Mouse (Mus musculus): ENCODE results near the gene Il31ra. TPM values are rescaled to one million over a fixed set of nuclear protein-coding genes. Genes with fewer than 3 reads are reported as not detected.

The Il31ra gene
- polyA plus RNA-seq, 1 experiment from 2014 or later: 0.13 TPM

DNA sequence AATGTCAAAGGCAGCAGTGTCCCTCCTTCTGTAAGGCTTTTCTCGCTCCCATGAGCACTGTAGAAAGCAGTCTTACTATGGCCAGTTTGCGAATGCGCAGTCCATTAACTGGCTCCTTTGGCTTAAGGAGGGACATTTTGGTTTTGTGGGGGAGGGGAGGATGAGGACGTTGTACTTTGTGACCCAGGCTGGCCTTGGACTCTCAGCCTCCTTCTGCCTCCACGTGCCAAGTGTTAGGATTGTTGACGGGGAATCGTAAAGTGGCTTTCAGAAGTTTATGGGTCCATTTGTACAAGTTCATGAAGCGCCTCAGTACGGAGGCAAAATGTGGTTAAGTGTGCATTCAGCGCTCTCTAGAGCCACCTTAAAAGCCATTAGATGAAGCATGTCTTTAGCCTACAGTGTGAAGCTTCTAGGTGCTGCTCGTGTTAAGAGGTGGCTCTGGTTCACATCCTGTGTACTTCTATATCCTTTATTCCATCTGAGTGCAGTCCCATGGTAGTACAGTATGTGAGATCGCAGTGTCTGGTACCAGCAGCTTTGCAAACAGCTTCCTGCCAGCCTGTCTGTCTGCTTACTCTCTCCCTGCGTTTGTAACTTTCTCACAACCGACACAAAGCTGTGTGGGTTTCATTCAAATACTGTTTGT is 102.4 kb downstream of the Il31ra start:
- Histone ChIP-seq H3K4me1 (peaks cover 10% of the 10 kb centered on the region; the same call in 1 of the 2 replicates), H3K27ac (peak overlapping the region; percentile 56; the same call in 1 of the 2 replicates), H3K27me3 (ENCODE audit: insufficient read depth, poor library complexity, severe bottlenecking) (no peaks in the 10 kb centered on the region), H3K9me3 (no peaks in the 10 kb centered on the region), H3K36me3 (peaks cover 80% of the 10 kb centered on the region), H3K4me3 (no peak overlapping the region)
- peak; percentile 66 for DNase-seq (ENCODE audit: low spot score)
- 86% methylated on average over 14 of the region's 14 CpGs for whole genome bisulfite sequencing

DNA sequence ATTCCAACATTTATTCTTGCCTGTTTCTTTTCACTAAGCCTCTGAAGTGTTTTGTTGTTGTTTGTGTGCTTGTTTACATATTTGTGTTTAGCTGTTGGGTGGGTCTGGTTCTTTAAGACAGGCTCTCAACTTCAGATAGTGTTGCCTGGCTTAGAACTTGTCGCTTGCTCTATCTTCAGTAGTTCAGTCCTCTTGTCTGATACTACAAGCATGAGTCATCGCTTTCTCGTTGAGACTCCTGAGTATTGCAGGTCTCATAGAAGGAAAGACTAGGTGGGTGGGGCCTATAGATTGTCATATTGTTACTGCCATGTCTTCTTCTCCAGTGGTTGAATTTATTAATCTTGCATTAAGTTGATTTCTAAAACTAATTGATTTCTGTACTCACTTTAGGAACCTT is 104.1 kb downstream of the Il31ra start:
- Histone ChIP-seq H3K4me1 (peaks cover 10% of the 10 kb centered on the region; the same call in 1 of the 2 replicates), H3K36me3 (peaks cover 82% of the 10 kb centered on the region), H3K4me3 (no peak overlapping the region), H3K27me3 (ENCODE audit: insufficient read depth, poor library complexity, severe bottlenecking) (no peaks in the 10 kb centered on the region), H3K9me3 (no peaks in the 10 kb centered on the region), H3K27ac (no peak overlapping the region)
- peak; percentile 72 for DNase-seq (ENCODE audit: low spot score)
- WGBS: 72% methylated on average over 3 of the region's 3 CpGs

DNA sequence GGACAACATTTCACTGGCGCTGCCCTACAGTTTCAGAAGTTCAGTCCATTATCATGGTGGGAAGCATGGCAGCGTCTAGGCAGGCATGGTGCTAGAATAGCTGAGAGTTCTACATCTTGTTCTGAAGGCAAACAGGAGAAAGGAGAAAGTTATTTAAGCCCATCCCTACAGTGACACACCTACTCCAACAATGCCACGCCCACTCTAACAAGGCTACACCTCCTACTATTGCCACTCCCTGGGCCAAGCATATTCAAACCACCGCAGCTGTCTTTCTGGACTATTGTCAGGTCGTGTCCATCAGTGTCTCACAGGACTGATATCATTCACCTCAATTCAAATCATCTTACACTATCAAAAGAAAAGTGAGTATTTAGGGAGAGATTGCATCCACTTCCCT is 107.5 kb downstream of the Il31ra start:
- no peak overlapping the region for H3K4me3 ChIP-seq
- DNase-seq (ENCODE audit: low spot score): no peak
- 96% methylated on average over 5 of the region's 5 CpGs for WGBS
- peaks cover 91% of the 10 kb centered on the region for H3K36me3 ChIP-seq
- H3K9me3 ChIP-seq: no peaks in the 10 kb centered on the region
- H3K27me3 ChIP-seq (ENCODE audit: insufficient read depth, poor library complexity, severe bottlenecking): no peaks in the 10 kb centered on the region
- H3K4me1 ChIP-seq: peaks cover 3% of the 10 kb centered on the region; the same call in 1 of the 2 replicates
- no peak overlapping the region for H3K27ac ChIP-seq

DNA sequence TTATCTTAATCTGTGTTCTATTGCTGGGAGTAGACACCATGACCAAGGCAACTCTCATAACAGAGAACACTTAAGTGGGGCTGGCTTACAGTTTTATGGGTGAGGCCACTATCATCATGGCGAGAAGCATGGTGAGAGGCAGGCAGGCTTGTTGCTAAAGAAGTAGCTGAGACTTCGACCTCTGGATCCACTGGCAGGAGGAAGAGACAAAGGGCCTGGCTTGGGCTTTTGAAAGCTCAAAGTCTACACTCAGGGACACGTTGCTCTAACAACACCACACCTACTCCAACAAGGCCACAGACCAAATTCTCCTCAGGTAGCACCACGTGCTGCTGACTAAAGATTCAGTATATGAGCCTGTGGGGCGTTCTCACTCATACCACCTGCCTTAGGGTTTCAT is 107.9 kb downstream of the Il31ra start:
- Histone ChIP-seq H3K4me3 (no peak overlapping the region), H3K4me1 (no peaks in the 10 kb centered on the region), H3K27me3 (ENCODE audit: insufficient read depth, poor library complexity, severe bottlenecking) (no peaks in the 10 kb centered on the region), H3K27ac (no peak overlapping the region), H3K36me3 (peaks cover 91% of the 10 kb centered on the region), H3K9me3 (no peaks in the 10 kb centered on the region)
- WGBS: 92% methylated on average over 5 of the region's 5 CpGs
- no peak for DNase-seq (ENCODE audit: low spot score)

DNA sequence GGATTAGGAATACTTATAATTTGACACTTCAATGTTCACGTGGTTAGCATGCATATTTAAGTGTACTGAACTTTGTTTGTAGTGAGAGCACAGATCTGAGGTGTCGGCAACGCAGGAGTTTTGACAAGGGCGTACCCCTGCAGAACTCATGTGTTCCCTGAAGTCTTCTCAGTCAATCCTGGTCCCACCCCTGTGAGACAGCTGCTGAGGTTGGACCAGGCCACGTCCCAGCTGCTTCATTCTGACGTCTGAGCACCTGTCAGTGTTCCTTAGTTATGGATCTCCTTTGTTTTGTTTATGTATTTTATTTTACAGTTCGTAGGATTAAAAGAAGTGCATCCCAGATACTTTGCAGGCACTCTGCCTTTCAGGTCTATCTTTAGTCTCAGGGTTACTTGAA is 111.1 kb downstream of the Il31ra start:
- DNase-seq (ENCODE audit: low spot score): no peak
- Histone ChIP-seq H3K4me1 (no peaks in the 10 kb centered on the region), H3K27me3 (ENCODE audit: insufficient read depth, poor library complexity, severe bottlenecking) (no peaks in the 10 kb centered on the region), H3K27ac (no peak overlapping the region), H3K9me3 (no peaks in the 10 kb centered on the region), H3K36me3 (peaks cover 80% of the 10 kb centered on the region), H3K4me3 (no peak overlapping the region)
- WGBS: 84% methylated on average over 7 of the region's 7 CpGs

- H3K4me1 ChIP-seq: no peaks in the 10 kb centered on the region
- no peak overlapping the region for H3K4me3 ChIP-seq
- WGBS: 82% methylated on average over 5 of the region's 5 CpGs
- no peak overlapping the region for H3K27ac ChIP-seq
- H3K27me3 ChIP-seq (ENCODE audit: insufficient read depth, poor library complexity, severe bottlenecking): no peaks in the 10 kb centered on the region
- peaks cover 79% of the 10 kb centered on the region for H3K36me3 ChIP-seq
- no peaks in the 10 kb centered on the region for H3K9me3 ChIP-seq
- DNase-seq (ENCODE audit: low spot score): no peak
These were observed 111.6 kb downstream of the Il31ra start for GRCm38 (mm10) chr13:112482525-112482924.

GRCm38 (mm10) chr13:112479926-112480325 is 114.2 kb downstream of the Il31ra start:
- H3K27ac ChIP-seq: no peak overlapping the region
- no peak overlapping the region for H3K4me3 ChIP-seq
- no peak for DNase-seq (ENCODE audit: low spot score)
- WGBS: 94% methylated on average over 15 of the region's 15 CpGs
- H3K4me1 ChIP-seq: no peaks in the 10 kb centered on the region
- peaks cover 77% of the 10 kb centered on the region for H3K36me3 ChIP-seq
- H3K9me3 ChIP-seq: peaks cover 4% of the 10 kb centered on the region; the same call in 1 of the 2 replicates
- no peaks in the 10 kb centered on the region for H3K27me3 ChIP-seq (ENCODE audit: insufficient read depth, poor library complexity, severe bottlenecking)

GRCm38 (mm10) chr13:112479032-112479431 is 115.1 kb downstream of the Il31ra start:
- WGBS: 81% methylated on average over 7 of the region's 7 CpGs
- Histone ChIP-seq H3K4me1 (no peaks in the 10 kb centered on the region), H3K4me3 (no peak overlapping the region), H3K27me3 (ENCODE audit: insufficient read depth, poor library complexity, severe bottlenecking) (no peaks in the 10 kb centered on the region), H3K9me3 (peaks cover 4% of the 10 kb centered on the region; the same call in 1 of the 2 replicates), H3K36me3 (peaks cover 68% of the 10 kb centered on the region), H3K27ac (no peak overlapping the region)
- DNase-seq (ENCODE audit: low spot score): no peak

- Histone ChIP-seq H3K9me3 (peaks cover 4% of the 10 kb centered on the region; the same call in 1 of the 2 replicates), H3K27ac (no peak overlapping the region), H3K36me3 (peaks cover 27% of the 10 kb centered on the region), H3K4me1 (peaks cover 13% of the 10 kb centered on the region; the same call in 1 of the 2 replicates), H3K4me3 (no peak overlapping the region), H3K27me3 (ENCODE audit: insufficient read depth, poor library complexity, severe bottlenecking) (no peaks in the 10 kb centered on the region)
- no peak for DNase-seq (ENCODE audit: low spot score)
- 74% methylated on average over 21 of the region's 21 CpGs for WGBS
These were observed 120.1 kb downstream of the Il31ra start for GRCm38 (mm10) chr13:112473757-112474755.

DNA sequence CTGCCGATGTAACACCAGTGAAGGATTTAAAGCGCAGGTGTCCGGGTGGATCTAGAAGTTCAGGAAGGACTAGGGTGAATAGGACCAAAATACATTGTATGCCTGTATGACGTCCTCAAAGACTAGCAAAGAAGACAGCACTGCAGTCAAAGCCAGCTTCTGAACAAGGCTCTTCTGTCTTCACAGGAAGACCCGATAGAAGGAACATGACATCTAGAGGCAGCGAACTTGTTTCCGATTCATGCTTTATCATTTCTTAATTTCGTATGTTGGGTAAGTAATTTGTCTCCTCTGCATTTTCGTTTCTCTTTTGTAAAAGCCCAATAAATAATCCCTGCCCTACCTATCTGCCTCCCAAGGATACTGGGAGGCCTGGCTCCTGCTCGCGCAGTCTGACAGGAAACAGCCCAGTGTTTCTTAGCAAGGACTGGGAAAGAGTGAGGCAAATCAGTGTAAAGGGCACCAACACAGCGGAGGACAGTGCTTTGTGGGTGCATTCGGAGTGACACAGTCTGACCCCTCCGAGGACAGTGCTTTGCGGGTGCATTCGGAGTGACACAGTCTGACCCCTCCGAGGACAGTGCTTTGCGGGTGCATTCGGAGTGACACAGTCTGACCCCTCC is 121.6 kb downstream of the Il31ra start:
- H3K4me3 ChIP-seq: no peak overlapping the region
- 85% methylated on average over 19 of the region's 19 CpGs for WGBS
- no peaks in the 10 kb centered on the region for H3K27me3 ChIP-seq (ENCODE audit: insufficient read depth, poor library complexity, severe bottlenecking)

GRCm38 (mm10) chr13:112471201-112471600 is 123.0 kb downstream of the Il31ra start:
- H3K9me3 ChIP-seq: peaks cover 4% of the 10 kb centered on the region; the same call in 1 of the 2 replicates
- no peak overlapping the region for H3K27ac ChIP-seq
- peaks cover 25% of the 10 kb centered on the region for H3K4me1 ChIP-seq
- peaks cover 13% of the 10 kb centered on the region for H3K36me3 ChIP-seq
- WGBS: 88% methylated on average over 9 of the region's 9 CpGs
- DNase-seq (ENCODE audit: low spot score): peak; percentile 63
- H3K27me3 ChIP-seq (ENCODE audit: insufficient read depth, poor library complexity, severe bottlenecking): no peaks in the 10 kb centered on the region
- H3K4me3 ChIP-seq: no peak overlapping the region

More for the DNA sequence above, 121.6 kb downstream of the Il31ra start:
- DNase-seq (ENCODE audit: low spot score): no peak
- H3K9me3 ChIP-seq: peaks cover 4% of the 10 kb centered on the region; the same call in 1 of the 2 replicates
- no peak overlapping the region for H3K27ac ChIP-seq
- H3K4me1 ChIP-seq: peaks cover 14% of the 10 kb centered on the region
- H3K36me3 ChIP-seq: peaks cover 24% of the 10 kb centered on the region

All from heart, embryonic 10.5 days (tissue).